Mouse (Mus musculus) hindbrain, postnatal 0 days (tissue): Measurements from ENCODE around the gene Cd163. TPM values are rescaled to one million over a fixed set of nuclear protein-coding genes. Genes with fewer than 3 reads are reported as not detected.

Experiments used
- ATAC-seq: fragments of 200-750 bp; cut with Nextera tagmentation; 2 replicates; pipeline ENCODE4 v1.8.0; 2017; ENCODE audit warnings: mild to moderate bottlenecking, moderate TSS enrichment, moderate library complexity
- DNase-seq: peaks from one replicate; pipeline ENCODE4 v3.0.0-alpha.2; 2015; ENCODE audit warnings: low spot score
- H3K27ac ChIP-seq: fragments of 300-500 bp; sonication (generic); 2 replicates; pipeline ENCODE4 v1.5.1; 2014; ENCODE audit warnings: mild to moderate bottlenecking
- H3K27me3 ChIP-seq: fragments of 300-500 bp; sonication (generic); 2 replicates; pipeline ENCODE4 v1.6.1; 2014; ENCODE audit warnings: low read length, mixed read lengths; ENCODE audit not compliant: insufficient read depth
- H3K36me3 ChIP-seq: fragments of 300-500 bp; sonication (generic); 2 replicates; pipeline ENCODE4 v1.6.1; 2014; ENCODE audit warnings: low read length, mixed read lengths; ENCODE audit not compliant: insufficient read depth
- H3K4me1 ChIP-seq: fragments of 300-500 bp; sonication (generic); 2 replicates; pipeline ENCODE4 v1.6.1; 2014; ENCODE audit warnings: antibody characterized with exemption, low read length, mixed read lengths; ENCODE audit not compliant: insufficient read depth
- H3K4me2 ChIP-seq: fragments of 300-500 bp; sonication (generic); 2 replicates; pipeline ENCODE4 v1.6.1; 2014; ENCODE audit warnings: low read depth, mild to moderate bottlenecking, low read length, moderate library complexity, mixed read lengths
- H3K4me3 ChIP-seq: fragments of 300-500 bp; sonication (generic); 2 replicates; pipeline ENCODE4 v1.5.1; 2014; ENCODE audit warnings: low read length
- H3K9ac ChIP-seq: fragments of 300-500 bp; sonication (generic); replicated peaks from 2 replicates; pipeline ENCODE4 v1.6.1; 2014; ENCODE audit warnings: mild to moderate bottlenecking, low read length, moderate library complexity, mixed read lengths
- H3K9me3 ChIP-seq: fragments of 300-500 bp; sonication (generic); 2 replicates; pipeline ENCODE4 v1.6.1; 2016; ENCODE audit warnings: low read length, mixed read lengths
- CTCF ChIP-seq: IDR thresholded peaks from 2 replicates; pipeline ENCODE4 v1.5.1; 2016; ENCODE audit warnings: antibody characterized with exemption, control low read depth, low read depth
- WGBS: fragments of 180-500 bp; shearing (Covaris S2); extraction: QIAGEN DNeasy Blood & Tissue Kit; methylation state at CpG from one replicate; pipeline ENCODE4 v1.1.7; 2014; 5-methylcytosine and 5-hydroxymethylcytosine counted together
- polyA plus RNA-seq: library from polyadenylated mRNA; unstranded; fragments of >200 nt; fragmentation: Nextera tagmentation; extraction: Ambion mirVana; gene quantifications from 2 replicates; pipeline ENCODE4 v1.2.1, GENCODE M21; 2015
- total RNA-seq: library from RNA; depleted of rRNA; stranded (reverse); fragments of >200 nt; gene quantifications from 2 replicates; pipeline ENCODE4 v1.2.3, GENCODE M21; 2014

The Cd163 gene
- total and polyA plus RNA-seq, 2 experiments from 2014 or later = 1.5 to 2.1 TPM

- H3K4me3 ChIP-seq = no peak overlapping the region
- no peaks in the 10 kb centered on the region for H3K27me3 ChIP-seq
- ATAC-seq = no peak
- no peaks in the 10 kb centered on the region for H3K4me1 ChIP-seq
- no peaks in the 10 kb centered on the region for H3K9me3 ChIP-seq
- no peak overlapping the region for H3K4me2 ChIP-seq
- H3K9ac ChIP-seq = no peak overlapping the region
- 54% methylated on average over 6 of the region's 6 CpGs for WGBS
- no peaks in the 10 kb centered on the region for H3K36me3 ChIP-seq
- no peak overlapping the region for H3K27ac ChIP-seq
- TF ChIP-seq CTCF = no peak
- no peak for DNase-seq
Measured at GRCm38 (mm10) chr6:124360549-124360948, 56.1 kb downstream of the Cd163 start.

GRCm38 (mm10) chr6:124364328-124364727 is 59.9 kb downstream of the Cd163 start:
- Histone ChIP-seq H3K27me3 (no peaks in the 10 kb centered on the region), H3K9me3 (no peaks in the 10 kb centered on the region), H3K9ac (no peak overlapping the region), H3K4me1 (no peaks in the 10 kb centered on the region), H3K4me2 (no peak overlapping the region), H3K4me3 (no peak overlapping the region), H3K36me3 (no peaks in the 10 kb centered on the region), H3K27ac (no peak overlapping the region)
- no peak for TF ChIP-seq CTCF
- ATAC-seq (no peak), DNase-seq (no peak)
- 63% methylated on average over 5 of the region's 5 CpGs for WGBS

GRCm38 (mm10) chr6:124373584-124374206 is 69.2 kb downstream of the Cd163 start:
- H3K9me3 ChIP-seq = no peaks in the 10 kb centered on the region
- H3K36me3 ChIP-seq = no peaks in the 10 kb centered on the region
- DNase-seq (no peak), ATAC-seq (no peak)
- H3K4me3 ChIP-seq = no peak overlapping the region
- no peak for TF ChIP-seq CTCF
- H3K27me3 ChIP-seq = no peaks in the 10 kb centered on the region
- no peaks in the 10 kb centered on the region for H3K4me1 ChIP-seq
- H3K4me2 ChIP-seq = no peak overlapping the region
- WGBS = 87% methylated on average over 6 of the region's 6 CpGs
- H3K27ac ChIP-seq = no peak overlapping the region
- H3K9ac ChIP-seq = no peak overlapping the region

- Histone ChIP-seq H3K27ac (no peak overlapping the region), H3K4me1 (no peaks in the 10 kb centered on the region), H3K4me3 (no peak overlapping the region), H3K27me3 (no peaks in the 10 kb centered on the region), H3K9me3 (no peaks in the 10 kb centered on the region), H3K4me2 (no peak overlapping the region), H3K36me3 (no peaks in the 10 kb centered on the region), H3K9ac (no peak overlapping the region)
- no peak for TF ChIP-seq CTCF
- 77% methylated on average over 4 of the region's 4 CpGs for WGBS
- DNase-seq = no peak
- no peak for ATAC-seq
Measured at GRCm38 (mm10) chr6:124374683-124375082, 70.2 kb downstream of the Cd163 start.

GRCm38 (mm10) chr6:124375435-124375884 is 71.0 kb downstream of the Cd163 start:
- 84% methylated on average over 11 of the region's 11 CpGs for WGBS
- Histone ChIP-seq H3K27me3 (no peaks in the 10 kb centered on the region), H3K9me3 (no peaks in the 10 kb centered on the region), H3K4me1 (no peaks in the 10 kb centered on the region), H3K36me3 (no peaks in the 10 kb centered on the region), H3K9ac (no peak overlapping the region), H3K27ac (no peak overlapping the region), H3K4me2 (no peak overlapping the region), H3K4me3 (no peak overlapping the region)
- TF ChIP-seq CTCF = no peak
- ATAC-seq = no peak
- no peak for DNase-seq

- H3K9ac ChIP-seq = no peak overlapping the region
- no peaks in the 10 kb centered on the region for H3K36me3 ChIP-seq
- 90% methylated on average over 5 of the region's 5 CpGs for WGBS
- no peaks in the 10 kb centered on the region for H3K4me1 ChIP-seq
- no peak for ATAC-seq
- no peaks in the 10 kb centered on the region for H3K9me3 ChIP-seq
- no peak overlapping the region for H3K4me3 ChIP-seq
- H3K4me2 ChIP-seq = no peak overlapping the region
- no peak overlapping the region for H3K27ac ChIP-seq
- no peak for DNase-seq
- no peaks in the 10 kb centered on the region for H3K27me3 ChIP-seq
- TF ChIP-seq CTCF = no peak
Measured at GRCm38 (mm10) chr6:124376311-124376710, 71.9 kb downstream of the Cd163 start.

- H3K36me3 ChIP-seq = no peaks in the 10 kb centered on the region
- H3K27me3 ChIP-seq = no peaks in the 10 kb centered on the region
- no peak overlapping the region for H3K9ac ChIP-seq
- ATAC-seq (no peak), DNase-seq (no peak)
- WGBS = 62% methylated on average over 4 of the region's 4 CpGs
- H3K4me2 ChIP-seq = no peak overlapping the region
- no peaks in the 10 kb centered on the region for H3K9me3 ChIP-seq
- no peak for TF ChIP-seq CTCF
- H3K4me3 ChIP-seq = no peak overlapping the region
- H3K27ac ChIP-seq = no peak overlapping the region
- no peaks in the 10 kb centered on the region for H3K4me1 ChIP-seq
Measured at GRCm38 (mm10) chr6:124377494-124378255, 73.2 kb downstream of the Cd163 start.
